Mouse (Mus musculus): Measurements from ENCODE around the gene Cutc. TPM values are rescaled to one million over a fixed set of nuclear protein-coding genes. Genes with fewer than 3 reads are reported as not detected.

The Cutc gene
- polyA plus RNA-seq, 1 experiment from 2014 or later: 6.5 TPM

GRCm38 (mm10) chr19:43754872-43755271, 2.1 kb downstream of the Cutc start:
- H3K9me3 ChIP-seq (replicated peaks): no peaks in the 10 kb centered on the region
- H3K36me3 ChIP-seq: 0 out of 2 replicates have a peak, but pooled peaks cover 5% of the 10 kb centered on the region
- no peaks in the 10 kb centered on the region for H3K27me3 ChIP-seq (replicated peaks)
- H3K4me1 ChIP-seq: peaks cover 19% of the 10 kb centered on the region
- no peak overlapping the region for H3K4me2 ChIP-seq
- ATAC-seq (ENCODE audit: low FRiP score): no peak
- no peak overlapping the region for H3K4me3 ChIP-seq (replicated peaks)
- H3K9ac ChIP-seq (replicated peaks): no peak overlapping the region
- H3K27ac ChIP-seq (replicated peaks): no peak overlapping the region
- 80% methylated on average over 2 of the region's 2 CpGs for WGBS

DNA sequence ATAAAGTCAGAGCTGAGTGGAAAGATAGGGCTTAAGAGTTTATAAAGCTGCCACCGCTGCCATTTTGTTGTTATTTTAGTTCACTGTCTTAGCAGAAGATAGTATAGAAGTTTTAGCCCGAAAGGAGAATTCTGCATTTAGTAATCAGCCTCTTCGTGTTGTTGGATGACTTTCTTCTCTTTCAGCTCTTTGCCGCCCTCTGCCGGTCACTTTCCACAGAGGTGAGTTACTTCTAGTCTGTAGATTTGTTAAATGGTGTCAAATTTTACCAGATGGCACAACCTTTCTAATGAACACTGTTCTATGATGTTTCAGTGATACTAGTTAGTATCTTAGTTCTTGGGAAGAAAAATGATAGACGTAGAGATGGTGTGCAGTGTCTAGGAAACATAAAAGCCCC, 7.7 kb downstream of the Cutc start:
- H3K27me3 ChIP-seq (replicated peaks): no peaks in the 10 kb centered on the region
- 23% methylated on average over 6 of the region's 6 CpGs for WGBS
- H3K27ac ChIP-seq (replicated peaks): no peak overlapping the region
- no peaks in the 10 kb centered on the region for H3K9me3 ChIP-seq (replicated peaks)
- H3K4me3 ChIP-seq (replicated peaks): no peak overlapping the region
- no peaks in the 10 kb centered on the region for H3K36me3 ChIP-seq
- no peaks in the 10 kb centered on the region for H3K4me1 ChIP-seq
- H3K4me2 ChIP-seq: no peak overlapping the region
- H3K9ac ChIP-seq (replicated peaks): no peak overlapping the region
- ATAC-seq (ENCODE audit: low FRiP score): no peak

DNA sequence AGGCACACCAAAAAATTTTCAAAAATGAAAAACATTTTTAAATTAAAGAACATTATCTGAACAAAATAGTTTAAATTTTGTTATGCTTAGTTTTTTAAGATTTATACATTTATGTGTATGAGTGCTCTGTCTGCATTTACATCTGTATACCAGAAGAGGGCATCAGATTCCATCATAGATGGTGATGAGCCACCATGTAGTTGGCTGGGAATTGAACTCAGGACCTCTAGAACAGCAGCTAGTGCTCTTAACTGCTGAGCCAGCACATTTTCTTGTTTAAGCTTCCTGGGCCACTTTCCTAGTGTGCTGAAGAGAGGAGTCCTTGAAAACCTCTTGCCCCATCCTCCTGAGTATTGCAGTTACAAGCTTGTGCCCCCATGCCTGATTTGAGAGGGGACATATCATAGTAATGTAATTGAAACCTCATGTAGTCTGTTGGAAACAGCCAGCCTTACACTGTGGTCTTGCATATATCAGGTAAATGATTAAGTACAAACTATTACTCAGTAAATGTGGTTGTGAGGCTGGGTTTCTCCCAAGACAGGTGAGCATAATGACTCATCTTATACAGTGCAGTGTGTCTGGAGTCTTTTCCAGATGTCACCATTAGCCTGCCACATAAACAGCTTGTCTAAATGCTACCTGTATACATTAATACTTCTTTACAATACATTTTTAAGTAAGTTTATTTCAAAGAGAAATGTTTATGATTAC, 8.9 kb downstream of the Cutc start:
- Histone ChIP-seq H3K27ac (replicated peaks) (no peak overlapping the region), H3K9ac (replicated peaks) (no peak overlapping the region), H3K4me3 (replicated peaks) (no peak overlapping the region), H3K4me2 (no peak overlapping the region), H3K36me3 (no peaks in the 10 kb centered on the region), H3K9me3 (replicated peaks) (no peaks in the 10 kb centered on the region), H3K4me1 (no peaks in the 10 kb centered on the region), H3K27me3 (replicated peaks) (no peaks in the 10 kb centered on the region)
- no peak for ATAC-seq (ENCODE audit: low FRiP score)

GRCm38 (mm10) chr19:43762410-43762809, 9.6 kb downstream of the Cutc start:
- H3K4me2 ChIP-seq: no peak overlapping the region
- no peaks in the 10 kb centered on the region for H3K9me3 ChIP-seq (replicated peaks)
- no peaks in the 10 kb centered on the region for H3K36me3 ChIP-seq
- ATAC-seq (ENCODE audit: low FRiP score): no peak
- no peak overlapping the region for H3K9ac ChIP-seq (replicated peaks)
- H3K4me3 ChIP-seq (replicated peaks): no peak overlapping the region
- no peaks in the 10 kb centered on the region for H3K4me1 ChIP-seq
- H3K27me3 ChIP-seq (replicated peaks): no peaks in the 10 kb centered on the region
- WGBS: 77% methylated on average over 2 of the region's 2 CpGs
- no peak overlapping the region for H3K27ac ChIP-seq (replicated peaks)

GRCm38 (mm10) chr19:43766451-43766850, 13.7 kb downstream of the Cutc start:
- Histone ChIP-seq H3K36me3 (peaks cover 4% of the 10 kb centered on the region), H3K4me3 (replicated peaks) (no peak overlapping the region), H3K4me1 (no peaks in the 10 kb centered on the region), H3K27me3 (replicated peaks) (no peaks in the 10 kb centered on the region), H3K27ac (replicated peaks) (no peak overlapping the region), H3K9ac (replicated peaks) (no peak overlapping the region), H3K4me2 (no peak overlapping the region), H3K9me3 (replicated peaks) (no peaks in the 10 kb centered on the region)
- WGBS: 87% methylated on average over 5 of the region's 5 CpGs
- ATAC-seq (ENCODE audit: low FRiP score): no peak

- Histone ChIP-seq H3K27ac (replicated peaks) (no peak overlapping the region), H3K4me2 (no peak overlapping the region), H3K36me3 (peaks cover 4% of the 10 kb centered on the region), H3K27me3 (replicated peaks) (no peaks in the 10 kb centered on the region), H3K4me3 (replicated peaks) (no peak overlapping the region), H3K4me1 (no peaks in the 10 kb centered on the region), H3K9me3 (replicated peaks) (no peaks in the 10 kb centered on the region), H3K9ac (replicated peaks) (no peak overlapping the region)
- no peak for ATAC-seq (ENCODE audit: low FRiP score)
- 61% methylated on average over 9 of the region's 9 CpGs for WGBS
Observed at GRCm38 (mm10) chr19:43767549-43768322, 14.9 kb downstream of the Cutc start.

DNA sequence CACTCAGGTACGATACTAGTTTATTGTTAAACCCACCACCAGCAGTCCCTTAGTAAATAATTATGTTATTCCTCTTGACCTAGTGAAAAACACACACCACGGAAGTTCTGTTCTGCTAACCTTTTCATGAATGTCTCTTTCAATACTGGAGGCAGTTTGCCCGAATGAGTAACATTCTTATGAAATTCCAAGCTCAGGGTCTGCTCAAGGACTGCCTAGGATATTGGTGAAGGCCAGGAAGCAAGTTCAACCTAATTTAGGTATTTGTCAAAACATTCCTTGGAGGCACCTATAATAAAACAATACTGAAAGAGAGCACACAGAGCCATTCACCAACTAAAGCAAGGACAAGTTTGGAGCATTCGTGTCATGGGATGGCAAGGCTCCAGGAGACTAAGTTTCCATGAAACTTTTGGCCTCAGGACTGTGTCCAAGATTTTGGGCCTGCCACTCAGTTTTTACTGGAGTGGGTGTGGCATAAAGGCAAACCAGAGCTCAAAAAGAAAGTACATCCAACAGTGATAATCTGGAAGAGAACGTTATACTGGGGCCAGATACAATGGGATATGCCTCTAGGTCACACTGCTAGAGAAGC, 16.7 kb downstream of the Cutc start:
- Histone ChIP-seq H3K27ac (replicated peaks) (no peak overlapping the region), H3K4me1 (no peaks in the 10 kb centered on the region), H3K4me3 (replicated peaks) (no peak overlapping the region), H3K9ac (replicated peaks) (no peak overlapping the region), H3K4me2 (no peak overlapping the region), H3K36me3 (peaks cover 4% of the 10 kb centered on the region), H3K27me3 (replicated peaks) (no peaks in the 10 kb centered on the region), H3K9me3 (replicated peaks) (no peaks in the 10 kb centered on the region)
- no peak for ATAC-seq (ENCODE audit: low FRiP score)
- whole genome bisulfite sequencing: 88% methylated on average over 5 of the region's 5 CpGs

GRCm38 (mm10) chr19:43770584-43770983, 17.8 kb downstream of the Cutc start:
- H3K4me3 ChIP-seq (replicated peaks): no peak overlapping the region
- no peak overlapping the region for H3K4me2 ChIP-seq
- no peaks in the 10 kb centered on the region for H3K4me1 ChIP-seq
- 93% methylated on average over 4 of the region's 4 CpGs for WGBS
- no peak for ATAC-seq (ENCODE audit: low FRiP score)
- H3K9ac ChIP-seq (replicated peaks): no peak overlapping the region
- H3K27ac ChIP-seq (replicated peaks): no peak overlapping the region
- peaks cover 4% of the 10 kb centered on the region for H3K36me3 ChIP-seq
- H3K27me3 ChIP-seq (replicated peaks): no peaks in the 10 kb centered on the region
- no peaks in the 10 kb centered on the region for H3K9me3 ChIP-seq (replicated peaks)

GRCm38 (mm10) chr19:43771499-43771969, 18.7 kb downstream of the Cutc start:
- no peak overlapping the region for H3K4me2 ChIP-seq
- ATAC-seq (ENCODE audit: low FRiP score): no peak
- H3K4me1 ChIP-seq: no peaks in the 10 kb centered on the region
- peaks cover 4% of the 10 kb centered on the region for H3K36me3 ChIP-seq
- no peaks in the 10 kb centered on the region for H3K9me3 ChIP-seq (replicated peaks)
- WGBS: 91% methylated on average over 5 of the region's 5 CpGs
- no peak overlapping the region for H3K9ac ChIP-seq (replicated peaks)
- H3K4me3 ChIP-seq (replicated peaks): no peak overlapping the region
- H3K27me3 ChIP-seq (replicated peaks): no peaks in the 10 kb centered on the region
- no peak overlapping the region for H3K27ac ChIP-seq (replicated peaks)

DNA sequence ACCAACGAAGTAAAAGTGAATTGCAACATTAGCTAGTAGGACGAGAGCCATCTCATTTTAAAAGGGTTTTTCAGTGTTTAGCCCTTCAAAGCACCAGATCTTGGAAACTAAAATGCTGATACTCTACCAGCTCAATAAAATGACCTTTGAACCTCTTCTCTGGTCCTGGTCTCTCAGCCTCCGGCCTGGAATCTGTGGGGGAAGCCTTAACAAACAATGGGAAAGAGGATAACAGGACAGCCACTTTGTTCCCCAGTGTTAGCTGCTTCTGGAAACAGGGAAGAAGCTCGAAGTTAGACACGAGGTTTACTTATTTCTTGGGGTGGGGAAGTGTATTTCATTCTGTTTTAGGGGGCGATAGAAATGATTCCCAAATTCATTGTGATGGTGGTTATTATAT, 19.5 kb downstream of the Cutc start:
- Histone ChIP-seq H3K36me3 (peaks cover 4% of the 10 kb centered on the region), H3K4me3 (replicated peaks) (no peak overlapping the region), H3K4me1 (no peaks in the 10 kb centered on the region), H3K4me2 (no peak overlapping the region), H3K9me3 (replicated peaks) (no peaks in the 10 kb centered on the region), H3K27me3 (replicated peaks) (no peaks in the 10 kb centered on the region), H3K9ac (replicated peaks) (no peak overlapping the region), H3K27ac (replicated peaks) (no peak overlapping the region)
- WGBS: 65% methylated on average over 6 of the region's 6 CpGs
- no peak for ATAC-seq (ENCODE audit: low FRiP score)

DNA sequence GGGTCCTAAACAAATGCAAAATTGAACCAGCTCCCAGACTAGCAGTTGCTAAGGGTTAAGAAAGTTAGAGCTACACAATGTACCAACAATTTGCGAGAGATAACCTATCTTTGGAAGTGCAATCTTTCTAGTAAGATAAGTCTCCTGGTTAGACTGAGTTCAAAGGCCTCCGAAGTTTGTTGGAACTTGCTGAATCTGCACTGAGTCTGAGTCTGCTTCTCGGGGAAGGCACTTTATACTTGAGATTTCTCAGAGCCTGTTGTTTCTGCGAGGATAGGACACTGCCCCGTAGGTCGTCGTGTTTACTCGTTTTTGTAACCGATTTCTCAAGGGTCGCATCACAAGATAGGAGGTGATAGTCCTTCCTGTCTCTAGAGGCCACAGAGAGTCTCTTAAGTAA, 22.6 kb downstream of the Cutc start:
- Histone ChIP-seq H3K27ac (replicated peaks) (no peak overlapping the region), H3K9ac (replicated peaks) (no peak overlapping the region), H3K27me3 (replicated peaks) (no peaks in the 10 kb centered on the region), H3K4me1 (no peaks in the 10 kb centered on the region), H3K9me3 (replicated peaks) (no peaks in the 10 kb centered on the region), H3K4me2 (no peak overlapping the region), H3K4me3 (replicated peaks) (no peak overlapping the region), H3K36me3 (no peaks in the 10 kb centered on the region)
- ATAC-seq (ENCODE audit: low FRiP score): no peak
- 82% methylated on average over 10 of the region's 10 CpGs for WGBS

GRCm38 (mm10) chr19:43776561-43776960, 23.8 kb downstream of the Cutc start:
- Histone ChIP-seq H3K36me3 (no peaks in the 10 kb centered on the region), H3K9ac (replicated peaks) (no peak overlapping the region), H3K27ac (replicated peaks) (no peak overlapping the region), H3K9me3 (replicated peaks) (no peaks in the 10 kb centered on the region), H3K4me2 (no peak overlapping the region), H3K4me1 (no peaks in the 10 kb centered on the region), H3K4me3 (replicated peaks) (no peak overlapping the region), H3K27me3 (replicated peaks) (no peaks in the 10 kb centered on the region)
- no peak for ATAC-seq (ENCODE audit: low FRiP score)
- 79% methylated on average over 4 of the region's 4 CpGs for WGBS

Data from neural tube, embryonic 15.5 days (tissue).